Mouse (Mus musculus): ENCODE measurements around the gene Ciart.

- TF ChIP-seq CTCF (IDR thresholded peaks at IDR 0.05; ENCODE audit: low read depth, low read length) (no peak), POLR2A (IDR thresholded peaks at IDR 0.05; ENCODE audit: extremely low read depth, insufficient read depth, low read length) (no peak)
Observed at GRCm38 (mm10) chr3:95867408-95867807, 14.6 kb downstream of the Ciart start.

All from liver, adult 2 months (tissue).